Mouse (Mus musculus) megakaryocyte progenitor cell, adult 5-6 weeks (primary cell): ENCODE measurements around the gene Oas1h. TPM values are rescaled to one million over a fixed set of nuclear protein-coding genes. Genes with fewer than 3 reads are reported as not detected.
A peak's percentile ranks its signal among the peaks of the same experiment; 100 is the strongest.
"Not testable (repeated sequence)": the region's sequence is repeated elsewhere in the genome, so short reads cannot be mapped to it uniquely, and the experiment has no call there.

Experiments
- ATAC-seq: replicated peaks from 2 replicates; pipeline ENCODE4 v1.8.0; 2016; ENCODE audit warnings: mild to moderate bottlenecking, moderate TSS enrichment, inconsistent platforms; ENCODE audit not compliant: poor library complexity
- total RNA-seq, 2 experiments: library from RNA; stranded (forward) in 1 of 2; stranded (reverse) in 1 of 2; fragments of 157-497, 149-512 nt in 1 of 2; fragments of 200-1000 nt in 1 of 2; gene quantifications; 2 replicates each; pipeline versions ENCODE4 v1.2.3 to v1.2.4; 2015 to 2017

The Oas1h gene
- total RNA-seq, 2 experiments from 2014 or later = not detected

- not testable (repeated sequence) for ATAC-seq
These were observed 17.6 kb downstream of the Oas1h start for GRCm38 (mm10) chr5:120878803-120879202.

DNA sequence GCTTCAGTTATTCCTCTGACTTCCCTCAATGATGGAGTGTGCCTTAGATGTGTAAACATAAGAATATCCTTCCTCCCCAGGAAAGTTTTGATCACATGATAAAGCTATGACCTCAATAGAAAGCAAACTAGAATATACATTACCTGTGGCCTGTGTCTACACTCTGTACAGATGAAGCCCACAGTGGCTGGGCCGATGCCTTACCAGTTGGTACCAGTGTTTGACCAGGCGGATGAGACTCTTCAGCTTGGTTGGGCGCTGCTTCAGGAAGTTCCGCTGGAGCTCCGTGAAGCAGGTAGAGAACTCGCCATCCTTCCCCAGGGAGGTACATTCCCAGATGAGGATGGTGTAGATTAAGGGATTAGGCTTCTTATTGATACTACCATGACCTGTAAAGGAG lies 20.5 kb downstream of the Oas1h start:
- not testable (repeated sequence) for ATAC-seq

GRCm38 (mm10) chr5:120887413-120887812 lies 26.2 kb downstream of the Oas1h start, which contains the start of gene Oas1g:
Gene Oas1g (minus strand): TSS chr5:120887613.
- 0 out of 2 replicates have a peak, but pooled peaks have one; percentile 17 for ATAC-seq

- no peak for ATAC-seq
These were observed 26.6 kb downstream of the Oas1h start for GRCm38 (mm10) chr5:120887831-120888230.

DNA sequence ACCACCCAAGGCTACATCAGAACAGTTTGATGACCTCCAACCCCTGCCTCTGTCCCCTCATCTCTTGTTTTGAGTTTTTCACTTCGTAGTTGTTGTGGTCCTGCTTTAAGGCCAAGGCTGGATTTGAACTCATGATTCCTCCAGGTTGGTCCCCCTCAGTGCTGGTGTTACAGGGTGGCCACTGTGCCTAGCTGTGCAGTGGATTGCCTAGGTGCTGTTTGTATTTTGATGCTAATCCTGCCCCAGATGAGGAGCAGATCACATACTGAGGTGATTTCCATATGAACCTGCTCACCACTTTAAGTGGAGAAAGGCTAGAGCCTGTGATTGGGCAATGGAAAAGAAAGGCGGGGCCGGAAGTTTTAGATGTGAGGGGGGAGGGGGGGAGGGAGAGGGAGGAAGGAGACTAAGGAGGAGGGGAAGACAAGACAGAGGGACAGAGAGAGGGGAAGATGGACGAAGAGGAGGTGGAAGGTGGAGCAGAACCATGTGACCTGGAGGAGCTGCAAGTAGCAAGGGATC lies 27.1 kb downstream of the Oas1h start:
- 0 out of 2 replicates have a peak, but pooled peaks have one; percentile 11 for ATAC-seq

- no peak for ATAC-seq
These were observed 28.8 kb downstream of the Oas1h start for GRCm38 (mm10) chr5:120890026-120890425.

GRCm38 (mm10) chr5:120890991-120891390 lies 29.8 kb downstream of the Oas1h start:
- ATAC-seq = peak; percentile 31; the same call in 1 of the 2 replicates

- ATAC-seq = not testable (repeated sequence)
These were observed 30.5 kb downstream of the Oas1h start for GRCm38 (mm10) chr5:120891566-120892242.

DNA sequence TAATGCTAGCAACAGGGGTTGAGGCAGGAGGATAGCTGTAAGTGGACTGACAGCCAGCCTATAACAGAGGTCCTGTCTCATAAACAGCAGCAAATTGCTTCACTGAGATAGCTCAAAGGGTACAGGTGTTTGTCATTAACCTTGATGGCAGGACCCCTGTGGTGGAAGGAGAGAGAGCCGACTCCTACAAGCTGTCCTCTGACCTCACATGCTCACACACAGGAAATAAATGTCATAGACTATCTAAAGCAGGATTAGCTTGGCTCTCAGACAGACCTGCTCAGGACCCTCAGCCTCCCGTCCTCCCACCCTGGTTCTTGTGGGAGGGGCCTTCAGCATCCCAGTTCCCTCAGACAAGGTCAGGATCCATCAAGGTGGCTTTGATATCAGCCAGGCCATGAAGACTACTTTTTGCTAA lies 31.0 kb downstream of the Oas1h start:
- no peak for ATAC-seq

DNA sequence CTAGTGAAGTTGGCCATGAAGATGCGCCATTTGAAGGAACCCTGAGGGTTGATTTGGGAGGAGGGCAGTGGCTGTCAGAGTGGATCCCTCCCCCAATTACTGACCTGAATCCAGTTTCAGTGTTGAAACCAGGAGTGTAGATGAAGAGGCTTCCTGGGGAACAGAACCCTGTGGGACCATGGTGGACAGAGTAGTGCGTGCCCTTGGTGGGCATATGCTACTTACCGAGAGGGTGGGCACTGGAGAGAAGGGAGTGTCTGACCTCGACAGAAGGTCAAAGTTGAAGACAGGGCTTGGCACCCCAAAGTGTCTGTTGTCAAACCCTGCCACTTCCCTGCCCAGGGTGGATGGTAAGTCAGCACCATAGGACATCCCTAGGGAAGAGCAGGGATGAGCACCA lies 32.6 kb downstream of the Oas1h start:
- ATAC-seq = not testable (repeated sequence)

DNA sequence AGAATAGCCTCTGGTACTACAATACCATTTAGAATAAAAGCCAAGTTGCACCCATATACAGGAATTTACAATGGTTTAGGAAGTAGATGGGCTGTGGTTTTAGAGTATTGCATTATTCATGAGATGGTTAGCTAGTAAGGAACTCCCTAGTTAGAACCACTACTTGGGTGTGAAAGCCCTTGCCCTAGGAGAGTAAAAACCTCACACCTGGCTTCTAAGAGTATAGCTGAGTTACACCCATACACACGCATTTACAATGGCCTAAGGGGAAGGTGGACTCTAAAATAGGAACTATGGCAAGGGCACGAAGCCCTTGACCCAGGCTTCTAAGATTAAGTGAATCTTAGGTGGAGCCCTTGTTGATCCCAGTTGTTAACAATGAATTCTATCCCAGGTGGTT lies 33.5 kb downstream of the Oas1h start:
- not testable (repeated sequence) for ATAC-seq

- no peak for ATAC-seq
These were observed 34.1 kb downstream of the Oas1h start for GRCm38 (mm10) chr5:120895231-120895900.

GRCm38 (mm10) chr5:120898307-120898706 lies 37.1 kb downstream of the Oas1h start:
- no peak for ATAC-seq

- ATAC-seq = no peak
These were observed 37.5 kb downstream of the Oas1h start for GRCm38 (mm10) chr5:120898726-120899125.

DNA sequence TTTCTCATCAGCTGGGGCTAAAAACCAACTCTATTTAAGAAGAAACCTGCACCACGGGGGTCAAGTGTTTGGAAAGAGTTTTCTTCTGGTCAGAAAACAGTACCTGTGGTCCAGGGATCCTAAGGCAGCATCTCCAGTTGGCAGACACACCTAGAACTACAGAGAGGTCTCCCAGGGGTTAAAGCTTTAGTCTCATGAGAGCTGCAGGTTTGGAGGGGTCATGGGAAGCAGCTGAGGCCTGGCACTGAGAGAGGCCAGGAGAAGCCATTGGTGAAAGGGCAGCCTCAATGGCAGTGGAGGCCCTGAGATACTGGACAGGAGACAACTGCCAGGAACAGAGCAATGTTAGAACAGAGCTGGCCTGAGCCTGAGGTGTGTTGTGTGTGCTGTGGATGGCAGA lies 39.4 kb downstream of the Oas1h start:
- ATAC-seq = no peak

DNA sequence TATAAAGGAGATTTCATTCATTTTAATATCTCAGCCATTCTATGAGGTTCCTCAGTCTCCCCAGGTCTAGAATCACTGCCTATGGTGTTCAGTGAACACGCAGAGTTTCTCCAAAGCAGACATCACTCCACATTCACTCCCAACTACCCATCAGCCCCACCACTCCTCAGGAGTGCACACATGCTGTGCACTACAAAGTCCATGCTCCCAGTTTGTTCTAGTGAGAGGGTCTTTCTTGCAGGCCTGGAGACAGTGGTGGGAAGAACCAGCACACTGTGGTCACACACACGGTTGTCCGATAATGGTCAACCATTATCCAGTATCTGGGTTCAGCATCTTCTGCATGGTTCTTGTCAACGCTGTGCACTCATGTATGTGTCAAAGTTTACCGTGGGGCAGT lies 40.8 kb downstream of the Oas1h start:
- ATAC-seq = no peak

DNA sequence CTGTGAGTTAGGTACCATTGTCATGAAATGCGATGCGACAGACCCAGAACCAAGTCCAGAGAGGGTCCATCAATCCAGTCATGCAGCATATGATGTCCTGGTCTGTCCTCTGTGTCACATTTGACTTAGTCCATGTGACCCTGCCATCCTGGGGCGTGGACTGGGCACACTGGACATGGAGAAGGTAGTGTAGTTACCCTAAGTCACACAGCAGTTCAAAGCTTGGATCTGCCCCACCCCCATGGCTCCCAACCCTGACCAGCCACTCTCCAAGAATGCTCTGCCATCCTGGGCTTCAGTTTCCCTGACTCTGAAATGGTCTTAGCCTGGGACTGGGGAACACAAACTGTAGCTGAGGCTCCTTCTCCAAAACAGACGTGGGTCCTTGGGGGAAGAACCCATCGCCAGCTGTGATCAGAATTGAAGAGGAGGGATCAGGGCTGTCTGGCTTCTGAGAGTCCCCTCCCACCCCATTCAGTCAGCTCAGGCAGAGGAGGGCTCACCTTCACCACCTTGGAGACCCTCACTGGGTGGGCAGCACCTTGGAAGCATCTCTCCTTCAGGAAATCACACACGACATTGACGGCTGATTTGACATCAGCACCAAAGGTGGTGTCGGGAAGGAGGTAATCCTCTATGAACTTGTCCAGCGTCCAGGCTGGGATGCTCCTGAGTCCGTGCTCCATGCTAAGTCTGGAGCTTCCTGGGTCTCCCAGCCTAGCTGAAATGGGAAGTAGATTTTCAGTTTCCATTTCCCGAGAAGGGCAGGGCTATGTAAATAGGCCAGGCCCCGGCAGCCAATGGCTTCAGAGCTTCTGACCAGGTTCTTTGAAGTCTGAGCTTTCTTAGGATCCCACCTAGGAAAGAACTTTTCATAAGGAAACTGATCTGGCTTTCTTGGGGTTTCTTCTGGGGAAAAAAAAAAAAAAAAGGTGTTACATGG lies 45.8 kb downstream of the Oas1h start, which contains the start of gene Oas1a:
Oas1a (minus strand) TSS at position 731 of the 943 bp plus-strand sequence.
- ATAC-seq = peak; percentile 68

- no peak for ATAC-seq
These were observed 47.1 kb downstream of the Oas1h start for GRCm38 (mm10) chr5:120908196-120908920.

- ATAC-seq = not testable (repeated sequence)
These were observed 53.0 kb downstream of the Oas1h start, which contains the start of gene Oas1d for GRCm38 (mm10) chr5:120914204-120914603. Gene Oas1d (plus strand): TSS chr5:120914536.
